In the genomic region with DNA sequence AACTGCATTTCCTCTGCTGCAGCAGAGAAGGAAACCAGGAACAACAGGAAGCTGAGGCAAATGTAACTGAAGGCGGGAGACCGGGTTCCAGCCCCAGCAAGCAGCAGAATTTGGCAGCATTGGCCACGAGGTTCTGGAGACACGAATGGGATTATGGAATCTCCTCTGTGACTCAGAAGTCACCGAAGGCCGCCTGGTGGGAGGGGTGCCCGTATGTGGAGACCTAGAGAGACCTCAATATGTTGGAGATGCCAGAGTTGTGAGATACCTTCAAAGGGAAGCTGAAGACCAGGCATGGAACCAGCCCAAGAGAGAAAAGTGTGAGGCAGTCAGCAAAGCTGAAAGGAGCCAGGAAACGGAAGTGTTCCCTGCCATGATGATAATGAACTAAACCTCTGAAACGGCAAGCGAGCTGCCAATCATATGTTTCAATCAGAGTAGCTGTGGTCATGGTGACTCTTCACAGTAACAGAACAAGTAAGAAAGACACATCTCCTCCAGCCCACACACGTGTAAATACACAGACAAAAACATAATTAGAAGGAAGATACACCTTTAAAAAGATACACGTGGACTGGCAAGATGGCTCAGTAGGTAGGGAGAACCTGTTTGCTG, we compare ENCODE assay signal across 8 mouse cellular contexts. TPM values are rescaled to one million over a fixed set of nuclear protein-coding genes. Genes with fewer than 3 reads are reported as not detected.
DNase-seq lines count a peak whose midpoint lies in the region; ATAC-seq and TF ChIP-seq lines count a peak whose summit lies in the region.

No protein-coding gene starts in this region.

- ATAC-seq in CD4-positive, CD25-positive, alpha-beta regulatory T cell, adult 4 months, result peak; percentile 76
- ATAC-seq in lung, postnatal 0 days, result no peak

- TF ChIP-seq EP300 in lung, postnatal 0 days (IDR thresholded peaks at IDR 0.05), result no peak

- DNase-seq in gastrocnemius, postnatal 10 days, result peak; percentile 4
- DNase-seq in gastrocnemius, adult 8-10 months (ENCODE audit: low spot score in 2 of 2), result no peak
- peak; percentile 30 for DNase-seq in brain, adult 2 months (ENCODE audit: low read depth, low spot score)
- DNase-seq in heart, postnatal 14 days, result peak; percentile 6 to 10
- no peak for DNase-seq in lung, postnatal 0 days (ENCODE audit: low spot score)
- peak; percentile 8 for DNase-seq in thymus, postnatal 25 days
- DNase-seq in urinary bladder, postnatal 4 days (ENCODE audit: low spot score in 2 of 2), result no peak

- H3K4me2 ChIP-seq in lung, postnatal 0 days (replicated peaks; ENCODE audit: low read depth, low read length), result peak overlapping the region; percentile 30; the same call in 1 of the 2 replicates

- no peaks in the 10 kb centered on the region; the same call in 1 of the 2 replicates for H3K4me1 ChIP-seq in lung, postnatal 0 days (ENCODE audit: insufficient read depth, low read depth, low read length)

- no peaks in the 10 kb centered on the region for H3K36me3 ChIP-seq in lung, postnatal 0 days (ENCODE audit: insufficient read depth, low read length)

- no peaks in the 10 kb centered on the region for H3K27me3 ChIP-seq in lung, postnatal 0 days (replicated peaks; ENCODE audit: insufficient read depth, low read length)

- no peak overlapping the region for H3K4me3 ChIP-seq in lung, postnatal 0 days (ENCODE audit: low read depth, low read length)

- peak overlapping the region; percentile 38; the same call in 1 of the 2 replicates for H3K27ac ChIP-seq in lung, postnatal 0 days (ENCODE audit: low read length)

- H3K9ac ChIP-seq in lung, postnatal 0 days (replicated peaks; ENCODE audit: low read depth), result no peak overlapping the region

- intact Hi-C loops in heart, postnatal 14 days (cut with DNase I), result loop anchor here (2.0 kb wide), 1 partner anchor 87 kb away; no protein-coding TSS in a partner anchor

- no peaks in the 10 kb centered on the region for H3K9me3 ChIP-seq in lung, postnatal 0 days (ENCODE audit: low read length)

- WGBS in lung, postnatal 0 days, result 49% methylated on average over 12 of the region's 12 CpGs

- no peak for TF ChIP-seq CTCF in lung, postnatal 0 days (IDR thresholded peaks at IDR 0.05)

RNA-seq across cellular contexts. Expression of a gene that starts 3.0 kb away (rescaled TPM):
- total RNA-seq in gastrocnemius, postnatal 10 days (2021), result 10 to 100 TPM; 52.1 to 72.6 TPM
- total RNA-seq in gastrocnemius, adult 8-10 months (2022), result 10 to 100 TPM; 30.1 to 42.7 (median 38.6) TPM
- polyA plus RNA-seq in CD4-positive, CD25-positive, alpha-beta regulatory T cell, adult 4 months (2017; shearing (Covaris generic)), result 100 to 1,000 TPM; 334 to 414 TPM
- total RNA-seq in heart, postnatal 14 days (2021), result 10 to 100 TPM; 94.6 to 99.4 TPM
- polyA plus RNA-seq in lung, postnatal 0 days (2015; fragmentation: Nextera tagmentation; extraction: Ambion mirVana), result 123 and 147 TPM in 2 replicates

Comparison
In these comparisons a context has a peak if more than half of its experiments do, and no peak if none do; other contexts are left out.
1. DNase-seq: peak in gastrocnemius, postnatal 10 days (single experiment), brain, adult 2 months (single experiment), heart, postnatal 14 days (2 of 2) and thymus, postnatal 25 days (single experiment); none in gastrocnemius, adult 8-10 months (0 of 2), lung, postnatal 0 days (single experiment) and urinary bladder, postnatal 4 days (0 of 2).